Mouse (Mus musculus): ENCODE data around the gene Tas2r140.

Gene Tas2r140

DNA sequence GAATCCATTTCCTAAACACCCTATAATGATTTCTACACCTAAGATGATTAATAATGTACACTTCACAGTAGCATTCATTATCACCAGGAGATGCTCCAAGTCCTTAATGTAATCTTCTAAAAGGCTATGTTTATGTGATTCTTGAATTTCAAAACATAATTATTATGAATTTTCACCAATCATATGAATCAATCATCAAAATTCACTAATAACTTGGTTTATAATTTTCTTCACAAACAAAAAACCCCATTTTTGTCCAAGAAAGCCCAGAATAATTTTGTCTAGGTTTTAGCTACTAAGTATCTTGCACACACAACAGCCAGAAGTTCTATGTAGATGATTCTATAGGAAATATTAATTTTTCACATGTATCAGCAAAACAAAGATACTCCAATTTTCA is at the start of gene Tas2r140:
Tas2r140 (minus strand) TSS at position 101 of the 400 bp plus-strand sequence.
- no peak for DNase-seq (ENCODE audit: inconsistent age in 2 of 2, low spot score in 1 of 2)

DNA sequence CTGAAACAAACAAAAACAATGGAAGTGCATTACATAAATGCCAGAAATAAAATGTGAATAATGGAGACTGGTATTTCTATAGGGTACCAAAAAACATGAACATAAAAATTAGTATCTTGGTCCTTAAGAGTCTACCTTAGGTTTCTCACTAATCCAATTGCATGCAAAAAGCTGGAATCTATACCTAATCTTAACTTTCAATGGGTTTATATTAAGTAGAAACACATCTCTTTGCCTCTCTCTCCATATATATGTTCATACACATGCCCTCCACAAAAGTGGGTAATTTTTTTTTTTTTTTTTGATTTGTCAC is 48.9 kb upstream of the Tas2r140 start, which contains the start of gene Smim10l1:
Smim10l1 (plus strand) TSS at position 301 of the 313 bp plus-strand sequence.
- DNase-seq (ENCODE audit: inconsistent age in 2 of 2, low spot score in 1 of 2), result no peak

DNA sequence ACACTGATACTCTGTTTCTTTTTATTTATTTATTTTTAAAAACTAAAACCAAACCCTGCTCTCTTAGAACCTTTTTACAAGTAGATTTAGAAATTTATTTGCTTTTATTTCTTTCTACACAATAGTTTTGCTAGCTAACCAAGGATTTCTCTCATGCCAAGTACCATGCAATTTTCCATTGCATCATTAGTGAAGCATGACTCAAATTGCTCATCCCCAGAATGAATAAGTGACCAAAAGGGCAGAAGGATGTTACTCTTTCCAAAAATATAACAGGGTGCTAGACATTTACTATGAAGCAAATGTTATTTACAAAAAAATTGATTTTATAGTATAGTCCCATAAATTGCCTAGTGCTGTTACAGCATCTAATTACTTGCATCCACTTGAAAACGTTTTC is 46.8 kb upstream of the Tas2r140 start:
- peak in 1 of 2 experiments; percentile 64 for DNase-seq (ENCODE audit: inconsistent age in 2 of 2, low spot score in 1 of 2)

DNA sequence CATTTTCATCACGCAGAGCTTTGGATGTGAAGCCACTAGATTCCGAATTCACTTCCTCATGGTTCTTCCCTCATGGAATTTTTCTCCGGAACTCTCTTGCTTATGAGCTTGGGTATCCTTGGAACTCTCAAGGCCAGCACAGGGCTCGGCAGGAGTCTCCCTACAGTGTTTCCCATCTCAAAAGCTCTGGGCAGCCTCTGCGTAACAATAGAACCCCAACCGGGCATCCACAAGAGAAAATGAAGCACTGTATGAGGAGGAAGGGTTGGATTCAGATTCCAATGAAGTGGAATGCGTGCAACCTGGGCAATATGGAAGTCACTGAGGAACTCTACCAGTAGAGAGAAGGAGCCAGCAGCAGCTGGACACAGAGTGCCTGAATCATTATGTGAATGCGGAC is 36.6 kb upstream of the Tas2r140 start:
- DNase-seq (ENCODE audit: inconsistent age in 2 of 2, low spot score in 1 of 2), result no peak

DNA sequence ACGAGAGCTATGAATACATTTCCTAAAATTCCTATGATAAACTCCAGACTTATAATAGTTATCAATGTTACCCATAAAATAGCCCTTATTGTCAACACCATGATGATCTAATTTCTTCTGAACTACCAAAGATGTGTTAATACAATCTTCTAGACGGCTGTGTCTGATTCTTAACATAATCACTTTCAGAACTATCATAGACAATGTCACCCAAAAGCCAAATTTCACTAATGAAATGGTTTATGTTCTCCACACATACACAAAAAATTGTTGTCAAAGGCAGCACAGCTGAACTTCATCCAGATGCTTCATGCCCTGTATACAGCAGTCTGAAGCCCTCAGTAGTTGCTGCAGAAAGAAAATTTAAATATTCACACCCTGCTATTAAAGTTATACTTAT is 18.6 kb downstream of the Tas2r140 start, which contains the start of gene Tas2r103:
Tas2r103 (minus strand) TSS at position 101 of the 400 bp plus-strand sequence.
- DNase-seq (ENCODE audit: inconsistent age in 2 of 2, low spot score in 1 of 2), result no peak

Data from adrenal gland, adult (tissue).